9 mouse cellular contexts compared by ENCODE assay signal in genomic region chr9:107357651-107358050, GRCm38 (mm10). TPM values are rescaled to one million over a fixed set of nuclear protein-coding genes. Genes with fewer than 3 reads are reported as not detected.
DNase-seq lines count a peak whose midpoint lies in the region; ATAC-seq and TF ChIP-seq lines count a peak whose summit lies in the region.
"Had no signal": no experiment of that assay in that cellular context is flagged by ENCODE, and none has a peak within 500 bp of the region (broad histone marks: within the 10 kb centered on the region; RNA-seq: fewer than 3 reads in every experiment).

No protein-coding gene starts in this region.

- TF ChIP-seq CTCF in heart, adult 2 months (IDR thresholded peaks at IDR 0.05), result no peak; the same call in none of the 2 replicates
- peak; percentile 75; the same call in 1 of the 2 replicates for TF ChIP-seq CTCF in spleen, adult 2 months (IDR thresholded peaks at IDR 0.05; ENCODE audit: extremely low read depth, insufficient read depth, insufficient read length, insufficient replicate concordance)

- H3K79me2 ChIP-seq in heart, adult 2 months (replicated peaks; ENCODE audit: control insufficient read depth, insufficient read depth, low read length), result no peaks in the 10 kb centered on the region

- no peak for TF ChIP-seq POLR2A in heart, adult 2 months (IDR thresholded peaks at IDR 0.05; ENCODE audit: insufficient read depth, low read depth, low read length)
- no peak for TF ChIP-seq POLR2A in spleen, adult 2 months (IDR thresholded peaks at IDR 0.05; ENCODE audit: low read depth, low read length)

- no peak overlapping the region for H3K4me3 ChIP-seq in heart, adult 2 months
- no peak overlapping the region for H3K4me3 ChIP-seq in midbrain, embryonic 15.5 days
- H3K4me3 ChIP-seq in spleen, adult 2 months (ENCODE audit: extremely low read depth, insufficient read depth, insufficient read length), result no peak overlapping the region
- H3K4me3 ChIP-seq: lung, embryonic 15.5 days had no signal

- H3K9me3 ChIP-seq in midbrain, embryonic 15.5 days, result no peaks in the 10 kb centered on the region
- H3K9me3 ChIP-seq: lung, embryonic 15.5 days had no signal

- H3K36me3 ChIP-seq in heart, adult 2 months (ENCODE audit: control insufficient read depth, insufficient read depth, low read length), result no peaks in the 10 kb centered on the region
- H3K36me3 ChIP-seq in midbrain, embryonic 15.5 days (replicated peaks), result no peaks in the 10 kb centered on the region
- H3K36me3 ChIP-seq in spleen, adult 2 months (ENCODE audit: control insufficient read depth, insufficient read depth, low read length), result no peaks in the 10 kb centered on the region
- H3K36me3 ChIP-seq: lung, embryonic 15.5 days had no signal

- ATAC-seq in erythroblast, adult 5-6 weeks (replicated peaks; ENCODE audit: low FRiP score, poor library complexity, severe bottlenecking), result peak; percentile 73
- ATAC-seq in hematopoietic stem cell, adult 5-6 weeks (replicated peaks in 1 of 2; ENCODE audit: insufficient read depth in 1 of 2, low FRiP score in 2 of 2, low TSS enrichment in 1 of 2, low read depth in 1 of 2, poor library complexity in 2 of 2, severe bottlenecking in 2 of 2), result peak; percentile 48 to 53; a peak in 1 of 4 replicates
- peak; percentile 50; the same call in 1 of the 2 replicates for ATAC-seq in midbrain, embryonic 15.5 days (replicated peaks)

- H3K27me3 ChIP-seq in heart, adult 2 months (ENCODE audit: control insufficient read depth, insufficient read depth, low read length), result no peaks in the 10 kb centered on the region
- no peaks in the 10 kb centered on the region for H3K27me3 ChIP-seq in midbrain, embryonic 15.5 days (replicated peaks)
- H3K27me3 ChIP-seq in spleen, adult 2 months (ENCODE audit: control insufficient read depth, insufficient read depth, low read length), result no peaks in the 10 kb centered on the region; the same call in 1 of the 2 replicates

- intact Hi-C loops in heart, adult 2 months (cut with DNase I), result loop anchor here (1.0 kb wide), 1 partner anchor 157 kb away; no protein-coding TSS in a partner anchor
- intact Hi-C loops in heart, postnatal 25 days (cut with DNase I), result loop anchor here (1.0 to 10.0 kb wide), 2 partner anchors 157 to 193 kb away; no protein-coding TSS in a partner anchor
- intact Hi-C loops in left cerebral cortex, postnatal 36 days (cut with DNase I), result loop anchor here (1.0 kb wide), 2 partner anchors 63 to 157 kb away; no protein-coding TSS in a partner anchor

- peak; percentile 51 to 83 for DNase-seq in heart, adult 2 months
- no peak for DNase-seq in heart, postnatal 25 days (ENCODE audit: low spot score)
- peak; percentile 84 for DNase-seq in brain, adult 2 months (ENCODE audit: low read depth, low spot score)
- DNase-seq in left cerebral cortex, postnatal 36 days (ENCODE audit: low spot score in 2 of 2), result peak; percentile 61 to 77
- DNase-seq in spleen, adult 2 months (ENCODE audit: low read depth in 1 of 2, low spot score in 2 of 2), result peak in 1 of 2 experiments; percentile 61

- 26% methylated on average over 5 of the region's 5 CpGs for WGBS in heart, adult 2 months
- 22% methylated on average over 5 of the region's 5 CpGs for WGBS in midbrain, embryonic 15.5 days
- WGBS in spleen, adult 2 months, result 35% methylated on average over 5 of the region's 5 CpGs

- H3K4me2 ChIP-seq in midbrain, embryonic 15.5 days, result no peak overlapping the region
- H3K4me2 ChIP-seq: lung, embryonic 15.5 days had no signal

- TF ChIP-seq EP300 in heart, adult 2 months (IDR thresholded peaks at IDR 0.05; ENCODE audit: insufficient read depth, low read depth, low read length), result peak; percentile 59; the same call in 1 of the 2 replicates

- no peak overlapping the region for H3K27ac ChIP-seq in heart, adult 2 months
- no peak overlapping the region for H3K27ac ChIP-seq in midbrain, embryonic 15.5 days
- no peak overlapping the region for H3K27ac ChIP-seq in spleen, adult 2 months (ENCODE audit: insufficient read depth, low read length)
- H3K27ac ChIP-seq: lung, embryonic 15.5 days had no signal

- H3K9ac ChIP-seq in heart, adult 2 months (ENCODE audit: low read depth, low read length), result no peak overlapping the region
- no peak overlapping the region for H3K9ac ChIP-seq in midbrain, embryonic 15.5 days
- H3K9ac ChIP-seq: lung, embryonic 15.5 days had no signal

- no peaks in the 10 kb centered on the region for H3K4me1 ChIP-seq in heart, adult 2 months (ENCODE audit: control insufficient read depth, insufficient read depth, low read length)
- H3K4me1 ChIP-seq in midbrain, embryonic 15.5 days, result peaks cover 8% of the 10 kb centered on the region
- no peaks in the 10 kb centered on the region for H3K4me1 ChIP-seq in spleen, adult 2 months (ENCODE audit: control insufficient read depth, insufficient read depth, insufficient read length)
- H3K4me1 ChIP-seq: lung, embryonic 15.5 days had no signal

RNA-seq across cellular contexts. Expression of gene 6430571L13Rik, which starts 17.2 kb away (rescaled TPM):
- total RNA-seq in heart, adult 2 months (2021), result 1 to 10 TPM; 5.2 to 6.5 TPM
- polyA plus RNA-seq in heart, adult 2 months (2012; rRNA removed), result 4.1 and 5.0 TPM in 2 replicates
- 1 to 10 TPM; 4.8 to 5.9 TPM for total RNA-seq in heart, postnatal 25 days (2021)
- total RNA-seq in erythroblast, adult 5-6 weeks (2015; ENCODE audit: low replicate concordance), result not detected in 2 replicates
- not detected in 2 replicates for total RNA-seq in erythroblast, adult 5-6 weeks (2017; ENCODE audit: low replicate concordance)
- total RNA-seq in hematopoietic stem cell, adult 5-6 weeks (2017), result 0.25 and 0.50 TPM in 2 replicates
- 1 to 10 TPM; 4.6 to 5.0 TPM for total RNA-seq in left cerebral cortex, postnatal 36 days (2021)
- polyA plus RNA-seq in midbrain, embryonic 15.5 days (2015; fragmentation: Nextera tagmentation; extraction: Ambion mirVana), result 9.7 TPM in 2 replicates
- polyA plus RNA-seq in spleen, adult 2 months (2012; rRNA removed), result 0.29 and 0.50 TPM in 2 replicates

RNA-seq across cellular contexts. Expression of gene Hemk1, which starts 19.5 kb away (rescaled TPM):
- total RNA-seq in heart, adult 2 months (2021), result 10 to 100 TPM; 21.2 to 21.4 TPM
- 30.3 and 37.0 TPM in 2 replicates for polyA plus RNA-seq in heart, adult 2 months (2012; rRNA removed)
- 10 to 100 TPM; 23.0 to 26.9 TPM for total RNA-seq in heart, postnatal 25 days (2021)
- total RNA-seq in erythroblast, adult 5-6 weeks (2015; ENCODE audit: low replicate concordance), result 2.7 TPM in 1 of 2 replicates, not detected in the other
- 0.94 and 5.2 TPM in 2 replicates for total RNA-seq in erythroblast, adult 5-6 weeks (2017; ENCODE audit: low replicate concordance)
- total RNA-seq in hematopoietic stem cell, adult 5-6 weeks (2017), result 11.5 and 37.2 TPM in 2 replicates
- total RNA-seq in left cerebral cortex, postnatal 36 days (2021), result 10 to 100 TPM; 13.3 to 18.0 TPM
- 20.1 and 21.1 TPM in 2 replicates for polyA plus RNA-seq in midbrain, embryonic 15.5 days (2015; fragmentation: Nextera tagmentation; extraction: Ambion mirVana)
- 11.0 and 12.2 TPM in 2 replicates for polyA plus RNA-seq in spleen, adult 2 months (2012; rRNA removed)

RNA-seq across cellular contexts. Expression of gene Cacna2d2, which starts 41.8 kb away (rescaled TPM):
- 10 to 100 TPM; 12.9 to 14.1 TPM for total RNA-seq in heart, adult 2 months (2021)
- polyA plus RNA-seq in heart, adult 2 months (2012; rRNA removed), result 10.5 and 13.3 TPM in 2 replicates
- total RNA-seq in heart, postnatal 25 days (2021), result 10 to 100 TPM; 12.3 to 13.4 TPM
- total RNA-seq in erythroblast, adult 5-6 weeks (2015; ENCODE audit: low replicate concordance), result 0.63 TPM in 1 of 2 replicates, not detected in the other
- not detected in 2 replicates for total RNA-seq in erythroblast, adult 5-6 weeks (2017; ENCODE audit: low replicate concordance)
- total RNA-seq in hematopoietic stem cell, adult 5-6 weeks (2017), result 0.19 and 1.8 TPM in 2 replicates
- 10 to 100 TPM; 23.0 to 38.4 TPM for total RNA-seq in left cerebral cortex, postnatal 36 days (2021)
- 10.2 and 10.3 TPM in 2 replicates for polyA plus RNA-seq in midbrain, embryonic 15.5 days (2015; fragmentation: Nextera tagmentation; extraction: Ambion mirVana)
- 1.6 and 2.2 TPM in 2 replicates for polyA plus RNA-seq in spleen, adult 2 months (2012; rRNA removed)
